Mouse (Mus musculus) embryo, embryonic 9.5 days (tissue): ENCODE measurements around the gene Limd1.
A peak's percentile ranks its signal among the peaks of the same experiment; 100 is the strongest.

Experiments
- DNase-seq: peaks from one replicate; pipeline ENCODE4 v3.0.0-alpha.2; 2017; ENCODE audit errors: extremely low spot score

The Limd1 gene

GRCm38 (mm10) chr9:123516641-123517385, 38.3 kb downstream of the Limd1 start:
- no peak for DNase-seq

- DNase-seq: no peak
Measured at GRCm38 (mm10) chr9:123518969-123519894, 40.7 kb downstream of the Limd1 start.

GRCm38 (mm10) chr9:123520735-123521134, 42.2 kb downstream of the Limd1 start:
- DNase-seq: no peak

DNA sequence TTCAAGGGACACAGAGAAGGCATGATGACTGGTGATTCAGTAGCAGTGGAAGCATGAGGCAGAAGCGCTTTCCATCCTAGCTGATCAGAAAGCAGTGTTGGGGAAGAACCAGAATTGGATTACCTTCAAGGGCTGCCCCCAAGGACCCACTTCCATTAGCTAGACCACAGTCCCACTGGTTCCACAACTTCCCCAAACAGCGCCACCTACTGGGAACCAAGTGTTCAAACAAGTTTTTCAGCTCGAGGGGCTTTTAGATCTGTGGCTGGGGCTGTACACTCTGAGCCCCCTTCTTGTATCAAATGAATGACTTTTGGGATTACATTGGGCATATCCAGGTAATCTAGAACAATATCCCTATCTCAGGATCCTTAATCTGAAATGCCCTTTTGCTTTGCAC, 45.2 kb downstream of the Limd1 start:
- peak; percentile 38 for DNase-seq

DNA sequence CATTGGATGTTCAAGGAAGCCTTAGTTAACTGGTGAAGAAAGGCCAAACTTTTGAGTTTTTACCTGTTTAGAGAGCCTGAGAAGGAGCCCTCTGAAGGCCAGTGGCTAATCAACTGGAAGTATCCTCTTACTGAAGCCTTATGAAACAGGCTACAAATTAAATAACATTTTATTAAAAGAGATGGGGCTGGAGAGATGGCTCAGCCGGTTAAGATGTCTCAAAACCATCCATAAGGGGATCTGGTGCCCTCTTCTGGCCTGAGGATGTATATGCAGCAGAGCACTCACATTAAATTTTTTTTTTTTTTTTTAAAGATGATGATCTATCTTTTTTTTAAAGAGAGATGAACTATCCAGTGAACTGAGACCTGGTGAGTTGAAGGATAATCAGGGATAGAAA, 46.6 kb downstream of the Limd1 start:
- DNase-seq: peak; percentile 38

DNA sequence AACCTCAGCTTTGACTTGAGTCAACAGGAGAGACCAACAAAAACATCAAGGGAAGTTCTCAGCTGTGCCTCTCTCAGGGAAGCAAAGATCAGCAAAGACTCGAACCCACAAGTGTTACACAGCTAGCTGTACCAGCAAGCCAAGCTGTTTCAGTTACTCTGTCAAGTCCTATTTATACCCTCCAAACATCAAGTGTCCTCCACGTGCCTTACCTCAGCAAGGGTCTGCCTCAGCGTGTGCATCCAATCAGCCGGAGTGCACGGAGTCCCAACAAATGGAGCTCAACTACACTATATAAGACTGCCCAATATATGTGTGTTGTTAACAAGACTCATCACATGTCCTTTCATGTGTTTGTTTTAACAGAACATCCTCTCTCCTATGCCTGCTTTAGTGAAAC, 48.0 kb downstream of the Limd1 start:
- no peak for DNase-seq

- DNase-seq: peak; percentile 15
Measured at GRCm38 (mm10) chr9:123528087-123528925, 49.8 kb downstream of the Limd1 start.

DNA sequence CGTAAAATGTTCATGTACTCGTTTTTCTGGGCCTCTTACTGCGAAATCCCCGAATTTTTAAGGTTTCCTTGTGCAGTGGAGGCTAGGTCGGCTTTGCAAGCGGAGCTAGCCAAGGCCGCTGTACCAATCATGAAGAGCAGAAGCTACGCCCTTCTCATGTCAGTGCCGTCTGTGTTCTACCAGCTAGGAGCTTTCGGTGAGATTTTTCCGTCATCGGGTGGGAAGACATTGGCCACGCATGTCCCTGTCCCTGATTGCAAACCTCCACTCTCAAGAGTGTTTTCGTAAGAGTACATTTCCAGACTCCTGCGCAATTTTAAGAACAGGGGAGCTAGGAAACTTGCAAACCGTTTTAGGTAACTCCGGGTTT, 50.4 kb downstream of the Limd1 start:
- DNase-seq: no peak

- DNase-seq: peak; percentile 98
Measured at GRCm38 (mm10) chr9:123529392-123530157, 51.1 kb downstream of the Limd1 start, which contains the start of gene Sacm1l. Gene Sacm1l, plus strand, starts transcription at chr9:123529759.

DNA sequence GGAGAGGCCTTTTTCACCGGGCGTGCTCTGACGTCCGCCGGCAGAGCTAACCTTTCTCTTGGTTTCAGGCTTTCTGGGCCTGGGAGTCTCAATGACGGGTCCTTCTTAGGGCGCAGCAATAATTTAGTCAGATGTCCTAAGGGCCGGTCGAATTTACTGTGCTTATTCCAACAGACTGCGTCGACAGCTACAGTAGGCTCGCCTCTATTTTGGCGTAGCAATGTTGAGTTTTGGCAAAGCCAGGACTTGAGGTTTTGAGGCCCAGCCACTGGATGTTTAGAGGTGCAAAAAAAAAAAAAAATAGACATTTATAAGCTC, 51.6 kb downstream of the Limd1 start:
- DNase-seq: no peak

GRCm38 (mm10) chr9:123530566-123531130, 52.1 kb downstream of the Limd1 start:
- DNase-seq: no peak

GRCm38 (mm10) chr9:123531234-123531633, 52.7 kb downstream of the Limd1 start:
- no peak for DNase-seq

GRCm38 (mm10) chr9:123536613-123537012, 58.1 kb downstream of the Limd1 start:
- no peak for DNase-seq

- DNase-seq: no peak
Measured at GRCm38 (mm10) chr9:123538189-123538588, 59.7 kb downstream of the Limd1 start.

- no peak for DNase-seq
Measured at GRCm38 (mm10) chr9:123539093-123539492, 60.6 kb downstream of the Limd1 start.

DNA sequence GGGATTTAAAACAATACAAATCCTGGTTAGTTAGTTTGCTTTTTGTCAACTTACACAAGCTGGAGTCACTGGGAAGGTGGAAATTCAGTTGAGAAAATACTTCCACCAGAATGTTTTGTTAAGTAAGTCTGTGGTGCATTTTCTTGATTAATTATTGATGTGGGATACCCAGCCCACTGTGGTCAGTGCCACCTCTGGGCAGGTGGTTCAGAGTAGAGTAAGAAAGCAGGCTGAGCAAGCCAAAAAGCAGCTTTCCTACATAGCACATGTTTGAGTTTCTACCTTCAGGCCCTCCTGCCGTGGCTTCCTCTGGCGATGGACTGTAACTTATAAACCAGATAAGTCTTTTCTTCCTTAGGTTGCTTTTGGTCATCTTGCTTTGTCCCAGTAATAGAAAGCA, 61.3 kb downstream of the Limd1 start:
- no peak for DNase-seq

DNA sequence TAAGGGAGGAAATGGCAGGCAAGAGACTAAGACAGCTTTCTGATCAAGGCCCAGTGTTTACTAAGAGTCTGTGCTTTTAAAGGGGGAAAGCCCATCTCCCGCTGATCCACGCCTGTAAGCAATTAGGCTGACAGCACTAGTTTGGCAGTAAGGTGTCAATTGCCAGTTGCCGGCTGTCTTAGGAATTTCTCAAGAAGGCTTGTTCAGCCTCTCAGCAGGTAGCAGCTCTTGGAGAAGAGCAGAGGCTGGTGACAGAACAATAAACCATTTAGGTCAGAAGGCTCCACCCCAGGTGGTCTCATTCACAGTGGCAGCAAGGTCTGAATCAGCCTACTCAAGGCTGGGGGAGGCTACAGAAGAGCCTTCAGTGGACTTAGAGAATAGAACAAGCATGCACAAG, 76.1 kb downstream of the Limd1 start:
- DNase-seq: peak; percentile 37
